Mouse (Mus musculus): Measurements from ENCODE around the gene Scd2. TPM values are rescaled to one million over a fixed set of nuclear protein-coding genes. Genes with fewer than 3 reads are reported as not detected.
"Not testable (repeated sequence)": the region's sequence is repeated elsewhere in the genome, so short reads cannot be mapped to it uniquely, and the experiment has no call there.

Gene Scd2
- total RNA-seq, 2 experiments from 2014 or later, result 78.1 to 82.1 TPM

- no peak for DNase-seq
Measured at GRCm38 (mm10) chr19:44297862-44298261, 4.4 kb downstream of the Scd2 start.

- DNase-seq, result no peak
Measured at GRCm38 (mm10) chr19:44299078-44299477, 5.6 kb downstream of the Scd2 start.

- DNase-seq, result no peak
Measured at GRCm38 (mm10) chr19:44299902-44300301, 6.4 kb downstream of the Scd2 start.

GRCm38 (mm10) chr19:44300520-44300919 lies 7.0 kb downstream of the Scd2 start:
- no peak for DNase-seq

- DNase-seq, result peak; percentile 32
Measured at GRCm38 (mm10) chr19:44301176-44301575, 7.7 kb downstream of the Scd2 start.

GRCm38 (mm10) chr19:44301671-44302305 lies 8.3 kb downstream of the Scd2 start:
- DNase-seq, result no peak

GRCm38 (mm10) chr19:44302901-44303300 lies 9.4 kb downstream of the Scd2 start:
- no peak for DNase-seq

- no peak for DNase-seq
Measured at GRCm38 (mm10) chr19:44303502-44303901, 10.0 kb downstream of the Scd2 start.

GRCm38 (mm10) chr19:44304419-44304818 lies 10.9 kb downstream of the Scd2 start:
- DNase-seq, result no peak

- no peak for DNase-seq
Measured at GRCm38 (mm10) chr19:44304851-44305510, 11.5 kb downstream of the Scd2 start.

- DNase-seq, result no peak
Measured at GRCm38 (mm10) chr19:44305701-44306100, 12.2 kb downstream of the Scd2 start.

- DNase-seq, result no peak
Measured at GRCm38 (mm10) chr19:44306171-44306570, 12.7 kb downstream of the Scd2 start.

- DNase-seq, result no peak
Measured at GRCm38 (mm10) chr19:44307101-44307914, 13.8 kb downstream of the Scd2 start.

- no peak for DNase-seq
Measured at GRCm38 (mm10) chr19:44307915-44308470, 14.5 kb downstream of the Scd2 start.

- DNase-seq, result no peak
Measured at GRCm38 (mm10) chr19:44308611-44309246, 15.3 kb downstream of the Scd2 start.

GRCm38 (mm10) chr19:44309351-44310154 lies 16.1 kb downstream of the Scd2 start:
- no peak for DNase-seq

GRCm38 (mm10) chr19:44310155-44310575 lies 16.7 kb downstream of the Scd2 start:
- DNase-seq, result not testable (repeated sequence)

GRCm38 (mm10) chr19:44310814-44311213 lies 17.3 kb downstream of the Scd2 start:
- no peak for DNase-seq

GRCm38 (mm10) chr19:44311306-44312006 lies 18.0 kb downstream of the Scd2 start:
- no peak for DNase-seq

- DNase-seq, result no peak
Measured at GRCm38 (mm10) chr19:44312007-44312360, 18.5 kb downstream of the Scd2 start.

- no peak for DNase-seq
Measured at GRCm38 (mm10) chr19:44313066-44313465, 19.6 kb downstream of the Scd2 start.
